Mouse (Mus musculus) liver, embryonic 13.5 days (tissue): Measurements from ENCODE around the gene Zfp119b. TPM values are rescaled to one million over a fixed set of nuclear protein-coding genes. Genes with fewer than 3 reads are reported as not detected.

ENCODE experiments used
- ATAC-seq: fragments of 200-750 bp; cut with Nextera tagmentation; 2 replicates; pipeline ENCODE4 v1.8.0; 2017; ENCODE audit warnings: low read depth, mild to moderate bottlenecking, moderate number of reproducible peaks, moderate library complexity
- DNase-seq: peaks from one replicate; pipeline ENCODE4 v3.0.0; 2022
- H3K27ac ChIP-seq: fragments of 300-500 bp; sonication (generic); 2 replicates; pipeline ENCODE4 v1.5.1; 2015; ENCODE audit warnings: moderate library complexity, mild to moderate bottlenecking, inconsistent platforms
- H3K27me3 ChIP-seq: fragments of 300-500 bp; sonication (generic); 2 replicates; pipeline ENCODE4 v1.6.1; 2015; ENCODE audit warnings: mild to moderate bottlenecking, inconsistent platforms
- H3K36me3 ChIP-seq: fragments of 300-500 bp; sonication (generic); 2 replicates; pipeline ENCODE4 v1.6.1; 2015; ENCODE audit warnings: mild to moderate bottlenecking, inconsistent platforms
- H3K4me1 ChIP-seq: fragments of 300-500 bp; sonication (generic); replicated peaks from 2 replicates; pipeline ENCODE4 v1.6.1; 2015; ENCODE audit warnings: inconsistent platforms
- H3K4me2 ChIP-seq: fragments of 300-500 bp; sonication (generic); 2 replicates; pipeline ENCODE4 v1.6.1; 2015; ENCODE audit warnings: inconsistent platforms, mild to moderate bottlenecking, moderate library complexity
- H3K4me3 ChIP-seq: fragments of 300-500 bp; sonication (generic); replicated peaks from 2 replicates; pipeline ENCODE4 v1.5.1; 2015; ENCODE audit warnings: mild to moderate bottlenecking, inconsistent platforms
- H3K9ac ChIP-seq: fragments of 300-500 bp; sonication (generic); 2 replicates; pipeline ENCODE4 v1.6.1; 2015; ENCODE audit warnings: mild to moderate bottlenecking, inconsistent platforms
- H3K9me3 ChIP-seq: fragments of 300-500 bp; sonication (generic); replicated peaks from 2 replicates; pipeline ENCODE4 v1.6.1; 2016; ENCODE audit warnings: inconsistent platforms
- WGBS: fragments of 180-500 bp; shearing (Covaris S2); methylation state at CpG from one replicate; pipeline ENCODE4 v1.1.7; 2015; ENCODE audit not compliant: insufficient replicate concordance; 5-methylcytosine and 5-hydroxymethylcytosine counted together
- polyA plus RNA-seq: library from polyadenylated mRNA; unstranded; fragments of >200 nt; fragmentation: Nextera tagmentation; extraction: Ambion mirVana; gene quantifications from 2 replicates; pipeline ENCODE4 v1.2.1, GENCODE M21; 2015

Gene Zfp119b
- 2.4 and 2.6 TPM in 2 replicates for polyA plus RNA-seq

- Histone ChIP-seq H3K36me3 (no peaks in the 10 kb centered on the region), H3K9ac (no peak within 1 kb of the TSS), H3K4me2 (no peak within 1 kb of the TSS), H3K4me1 (peaks cover 14% of the 10 kb centered on the region), H3K27me3 (peaks cover 3% of the 10 kb centered on the region; the same call in 1 of the 2 replicates), H3K27ac (no peak within 1 kb of the TSS), H3K4me3 (no peak within 1 kb of the TSS), H3K9me3 (no peaks in the 10 kb centered on the region)
- WGBS, result 71% methylated on average over 2 of the region's 2 CpGs
- ATAC-seq (no peak), DNase-seq (no peak)
These were observed at the start of gene Zfp119b for GRCm38 (mm10) chr17:55949400-55949799. Zfp119b (minus strand) TSS chr17:55949500.

- ATAC-seq (no peak), DNase-seq (no peak)
- no peak overlapping the region for H3K27ac ChIP-seq
- H3K4me1 ChIP-seq, result peaks cover 8% of the 10 kb centered on the region; the same call in 1 of the 2 replicates
- no peaks in the 10 kb centered on the region for H3K9me3 ChIP-seq
- no peak overlapping the region for H3K4me2 ChIP-seq
- no peaks in the 10 kb centered on the region for H3K36me3 ChIP-seq
- no peak overlapping the region for H3K4me3 ChIP-seq
- no peak overlapping the region for H3K9ac ChIP-seq
- peaks cover 10% of the 10 kb centered on the region for H3K27me3 ChIP-seq
- WGBS, result 68% methylated on average over 15 of the region's 15 CpGs
These were observed 46.7 kb upstream of the Zfp119b start for GRCm38 (mm10) chr17:55996007-55996406.

DNA sequence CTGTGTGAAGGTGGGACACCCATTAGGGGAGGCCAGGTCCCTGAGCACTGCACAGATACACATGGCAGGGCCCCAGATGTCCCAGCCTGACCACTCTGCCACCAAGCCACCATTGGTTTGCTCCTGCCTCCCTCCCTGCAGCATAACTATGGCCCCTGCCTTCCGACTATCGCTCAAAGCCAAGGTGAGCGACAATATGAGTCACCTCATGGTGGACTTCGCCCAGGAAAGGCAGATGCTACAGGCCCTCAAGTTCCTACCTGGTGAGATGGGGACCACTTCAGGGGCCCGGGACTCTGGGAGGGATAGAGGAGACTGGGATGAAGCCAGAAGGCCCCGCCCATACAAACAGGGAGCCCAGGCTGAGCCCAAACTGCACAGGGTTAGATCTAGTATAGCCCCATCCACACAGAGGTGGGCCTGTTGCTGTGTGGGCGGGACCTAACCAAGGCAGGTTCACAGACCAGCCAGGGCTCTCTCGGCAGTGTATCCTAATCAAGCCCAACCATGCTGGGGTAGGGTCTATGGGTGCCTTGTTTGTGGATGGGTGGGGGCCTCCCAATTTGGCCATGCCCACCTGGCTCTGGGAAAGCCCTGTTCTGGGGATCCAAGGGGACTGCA is 41.1 kb upstream of the Zfp119b start:
- Histone ChIP-seq H3K27me3 (peaks cover 28% of the 10 kb centered on the region), H3K4me2 (no peak overlapping the region), H3K4me3 (no peak overlapping the region), H3K9ac (no peak overlapping the region), H3K4me1 (0 out of 2 replicates have a peak, but pooled peaks cover 3% of the 10 kb centered on the region), H3K9me3 (no peaks in the 10 kb centered on the region), H3K27ac (no peak overlapping the region), H3K36me3 (no peaks in the 10 kb centered on the region)
- DNase-seq (no peak), ATAC-seq (no peak)
- WGBS, result 57% methylated on average over 8 of the region's 8 CpGs

- peak within 1 kb of the TSS; percentile 15; the same call in 1 of the 2 replicates for H3K4me2 ChIP-seq
- no peaks in the 10 kb centered on the region for H3K9me3 ChIP-seq
- DNase-seq (no peak), ATAC-seq (no peak)
- no peak within 1 kb of the TSS for H3K9ac ChIP-seq
- H3K27ac ChIP-seq, result no peak within 1 kb of the TSS
- H3K4me1 ChIP-seq, result 0 out of 2 replicates have a peak, but pooled peaks cover 3% of the 10 kb centered on the region
- no peak within 1 kb of the TSS for H3K4me3 ChIP-seq
- 9% methylated on average over 34 of the region's 35 CpGs for WGBS
- H3K36me3 ChIP-seq, result no peaks in the 10 kb centered on the region
- H3K27me3 ChIP-seq, result peaks cover 35% of the 10 kb centered on the region
These were observed 37.0 kb upstream of the Zfp119b start, which contains the start of gene Fsd1 for GRCm38 (mm10) chr17:55986030-55986961. Fsd1 (plus strand) TSS chr17:55986509.

- 44% methylated on average over 3 of the region's 3 CpGs for WGBS
These were observed 28.0 kb upstream of the Zfp119b start for GRCm38 (mm10) chr17:55977301-55977700.

GRCm38 (mm10) chr17:55976255-55976862 is 27.1 kb upstream of the Zfp119b start:
- Histone ChIP-seq H3K9ac (no peak overlapping the region), H3K9me3 (no peaks in the 10 kb centered on the region), H3K27me3 (peaks cover 36% of the 10 kb centered on the region), H3K27ac (no peak overlapping the region), H3K4me1 (peaks cover 9% of the 10 kb centered on the region), H3K36me3 (no peaks in the 10 kb centered on the region), H3K4me2 (no peak overlapping the region), H3K4me3 (no peak overlapping the region)
- WGBS, result 15% methylated on average over 13 of the region's 13 CpGs
- ATAC-seq, result peak; percentile 47
- DNase-seq, result peak; percentile 41

More at GRCm38 (mm10) chr17:55977301-55977700, 28.0 kb upstream of the Zfp119b start:
- Histone ChIP-seq H3K4me2 (no peak overlapping the region), H3K9ac (no peak overlapping the region), H3K4me1 (peaks cover 7% of the 10 kb centered on the region; the same call in 1 of the 2 replicates), H3K27me3 (peaks cover 27% of the 10 kb centered on the region), H3K4me3 (no peak overlapping the region), H3K27ac (no peak overlapping the region), H3K9me3 (no peaks in the 10 kb centered on the region), H3K36me3 (no peaks in the 10 kb centered on the region)
- ATAC-seq (peak; percentile 52), DNase-seq (no peak)

DNA sequence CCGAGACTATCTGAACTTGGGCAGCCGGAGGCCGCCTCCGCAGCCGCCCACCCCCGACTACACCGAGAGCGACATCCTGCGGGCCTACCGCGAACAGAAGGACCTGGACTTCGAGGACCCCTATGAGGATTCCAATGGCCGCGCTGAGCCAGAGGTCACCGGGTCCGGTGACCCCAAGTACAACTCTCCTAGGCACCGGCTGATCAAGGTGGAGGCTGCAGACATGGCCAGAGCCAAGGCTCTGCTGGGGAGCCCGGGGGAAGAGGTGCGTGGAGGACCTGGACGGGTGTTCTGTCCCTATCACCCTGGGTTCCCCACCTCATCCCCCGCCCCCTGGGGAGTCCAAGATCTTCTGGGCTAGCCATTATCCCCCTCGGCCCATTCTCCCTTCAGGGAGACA is 22.2 kb upstream of the Zfp119b start:
- Histone ChIP-seq H3K4me2 (no peak overlapping the region), H3K9me3 (no peaks in the 10 kb centered on the region), H3K27ac (no peak overlapping the region), H3K4me1 (peaks cover 14% of the 10 kb centered on the region), H3K4me3 (no peak overlapping the region), H3K9ac (no peak overlapping the region), H3K27me3 (peaks cover 62% of the 10 kb centered on the region), H3K36me3 (peaks cover 16% of the 10 kb centered on the region)
- ATAC-seq (no peak), DNase-seq (no peak)
- 33% methylated on average over 22 of the region's 22 CpGs for WGBS

DNA sequence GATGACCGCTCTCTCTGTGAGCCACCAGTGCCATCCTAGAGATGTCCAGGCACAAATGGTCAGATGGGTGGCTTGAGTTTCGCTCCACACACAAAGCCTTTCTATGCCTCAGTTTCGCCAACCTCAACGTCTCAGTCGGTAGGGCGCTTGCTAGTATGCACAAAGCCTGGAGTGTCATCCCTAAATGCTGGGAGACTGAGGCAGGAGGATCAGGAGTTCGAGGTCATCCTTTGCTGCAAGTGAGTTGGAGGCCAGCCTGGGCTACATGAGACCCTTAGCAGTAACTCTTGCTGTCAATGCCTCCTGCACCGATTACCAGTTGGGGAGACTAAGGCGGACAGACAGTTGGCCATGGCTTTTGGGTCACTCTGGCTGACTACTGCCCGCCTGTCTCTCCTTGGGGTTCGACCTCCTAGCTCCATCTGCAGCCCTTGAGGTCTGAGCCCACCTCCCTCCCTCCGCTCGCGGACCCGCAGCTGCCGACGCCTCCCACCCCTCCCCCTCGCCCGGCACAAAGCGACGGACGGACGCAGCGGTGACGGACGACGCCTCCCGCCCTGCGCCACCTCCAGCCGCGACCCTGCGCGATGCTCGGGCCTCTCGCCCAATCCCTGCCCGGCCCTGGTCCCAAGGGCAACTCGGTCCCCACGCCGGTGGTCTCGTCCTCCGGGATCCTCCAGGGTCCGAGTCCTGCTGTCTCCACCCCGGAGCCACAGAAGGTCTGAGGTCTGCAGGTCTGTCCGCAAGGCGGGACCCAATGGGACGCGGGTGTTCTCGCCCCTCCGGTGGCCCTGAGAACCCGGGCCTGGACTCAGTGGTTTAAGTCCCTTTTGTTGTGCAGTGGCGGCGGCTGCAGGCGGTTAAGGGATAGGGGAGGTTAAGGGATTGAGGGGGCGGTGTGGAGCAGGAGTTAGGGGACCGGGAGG is 20.9 kb upstream of the Zfp119b start, which contains the start of gene Shd:
TSS of gene Shd (plus strand) at position 502 of the 926 bp plus-strand sequence.
- H3K4me2 ChIP-seq, result peak within 1 kb of the TSS; percentile 61
- ATAC-seq (no peak), DNase-seq (no peak)
- no peak within 1 kb of the TSS for H3K27ac ChIP-seq
- H3K27me3 ChIP-seq, result peaks cover 62% of the 10 kb centered on the region
- H3K9ac ChIP-seq, result 0 out of 2 replicates have a peak within 1 kb of the TSS, but pooled peaks have one; percentile 13
- H3K36me3 ChIP-seq, result peaks cover 25% of the 10 kb centered on the region
- H3K4me3 ChIP-seq, result peak within 1 kb of the TSS; percentile 44
- WGBS, result 7% methylated on average over 55 of the region's 55 CpGs
- peaks cover 14% of the 10 kb centered on the region; the same call in 1 of the 2 replicates for H3K4me1 ChIP-seq
- no peaks in the 10 kb centered on the region for H3K9me3 ChIP-seq

DNA sequence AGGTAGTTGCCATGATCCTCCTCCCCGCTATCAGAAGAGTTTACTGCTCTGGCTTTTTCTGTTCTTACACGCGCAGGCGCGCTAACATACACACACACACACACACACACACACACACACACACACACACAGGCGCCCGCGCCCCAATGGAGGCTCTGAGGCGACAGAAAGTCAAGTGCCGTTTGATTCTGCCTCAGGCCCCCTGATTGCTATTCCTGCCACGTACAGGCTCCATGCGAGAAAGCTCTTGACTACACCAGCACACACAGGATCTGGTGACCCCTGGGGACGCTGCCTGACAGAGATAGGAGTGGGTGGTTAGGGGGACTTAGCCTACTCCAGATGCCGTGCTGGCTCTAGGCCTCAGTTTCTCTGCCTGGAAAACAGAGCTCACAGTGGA is 20.3 kb upstream of the Zfp119b start:
- no peak for DNase-seq
- Histone ChIP-seq H3K4me2 (no peak overlapping the region), H3K9ac (no peak overlapping the region), H3K27me3 (peaks cover 62% of the 10 kb centered on the region), H3K36me3 (peaks cover 32% of the 10 kb centered on the region), H3K4me1 (peaks cover 14% of the 10 kb centered on the region; the same call in 1 of the 2 replicates), H3K4me3 (no peak overlapping the region), H3K9me3 (no peaks in the 10 kb centered on the region), H3K27ac (no peak overlapping the region)
- ATAC-seq, result no peak
- 51% methylated on average over 14 of the region's 14 CpGs for WGBS

DNA sequence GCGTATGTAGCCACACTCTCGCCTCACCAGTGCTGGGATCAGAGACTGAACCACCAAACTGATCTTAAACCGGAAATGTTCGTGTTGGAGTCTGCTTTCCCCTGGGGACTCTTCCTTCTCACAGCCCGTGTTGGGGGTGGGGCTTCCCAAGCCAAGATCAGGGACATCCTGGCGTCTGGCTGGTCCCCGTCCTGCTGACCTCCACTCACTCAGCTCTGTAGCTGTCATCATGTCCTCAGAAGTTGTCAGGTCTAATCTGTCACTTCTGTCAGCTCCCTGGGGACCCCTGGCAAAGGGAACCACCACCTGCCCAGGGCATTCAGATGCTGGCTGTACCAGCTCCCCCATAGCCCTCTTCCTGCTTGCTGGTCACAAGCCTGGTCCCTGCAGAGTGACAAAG is 18.9 kb upstream of the Zfp119b start:
- ATAC-seq (no peak), DNase-seq (no peak)
- Histone ChIP-seq H3K36me3 (peaks cover 42% of the 10 kb centered on the region), H3K9ac (no peak overlapping the region), H3K9me3 (no peaks in the 10 kb centered on the region), H3K4me3 (no peak overlapping the region), H3K27ac (no peak overlapping the region), H3K4me1 (peaks cover 15% of the 10 kb centered on the region; the same call in 1 of the 2 replicates), H3K27me3 (peaks cover 50% of the 10 kb centered on the region), H3K4me2 (no peak overlapping the region)
- WGBS, result 61% methylated on average over 7 of the region's 7 CpGs
